Mouse (Mus musculus) limb, embryonic 15.5 days (tissue): Measurements from ENCODE around the gene Dock6. TPM values are rescaled to one million over a fixed set of nuclear protein-coding genes. Genes with fewer than 3 reads are reported as not detected.
A peak's percentile ranks its signal among the peaks of the same experiment; 100 is the strongest.

Source experiments
- ATAC-seq: fragments of 200-750 bp; cut with Nextera tagmentation; 2 replicates; pipeline ENCODE4 v1.8.0; 2017; ENCODE audit warnings: low read depth, moderate TSS enrichment; ENCODE audit not compliant: insufficient number of reproducible peaks, low FRiP score, low TSS enrichment
- H3K27ac ChIP-seq: fragments of 300-500 bp; sonication (generic); 2 replicates; pipeline ENCODE4 v1.5.1; 2015; ENCODE audit warnings: moderate library complexity, mild to moderate bottlenecking, inconsistent platforms
- H3K27me3 ChIP-seq: fragments of 300-500 bp; sonication (generic); 2 replicates; pipeline ENCODE4 v1.6.1; 2015; ENCODE audit warnings: inconsistent platforms
- H3K36me3 ChIP-seq: fragments of 300-500 bp; sonication (generic); 2 replicates; pipeline ENCODE4 v1.6.1; 2015; ENCODE audit warnings: inconsistent platforms
- H3K4me1 ChIP-seq: fragments of 300-500 bp; sonication (generic); 2 replicates; pipeline ENCODE4 v1.6.1; 2015; ENCODE audit warnings: inconsistent platforms
- H3K4me2 ChIP-seq: fragments of 300-500 bp; sonication (generic); 2 replicates; pipeline ENCODE4 v1.6.1; 2015; ENCODE audit warnings: mild to moderate bottlenecking, inconsistent platforms
- H3K4me3 ChIP-seq: fragments of 300-500 bp; sonication (generic); 2 replicates; pipeline ENCODE4 v1.5.1; 2015; ENCODE audit warnings: mild to moderate bottlenecking, inconsistent platforms
- H3K9ac ChIP-seq: fragments of 300-500 bp; sonication (generic); 2 replicates; pipeline ENCODE4 v1.6.1; 2015; ENCODE audit warnings: inconsistent platforms
- H3K9me3 ChIP-seq: fragments of 300-500 bp; sonication (generic); 2 replicates; pipeline ENCODE4 v1.6.1; 2016; ENCODE audit warnings: inconsistent platforms
- WGBS: fragments of 180-500 bp; shearing (Covaris S2); methylation state at CpG from one replicate; pipeline ENCODE4 v1.1.7; 2015; 5-methylcytosine and 5-hydroxymethylcytosine counted together
- microRNA-seq: library from miRNA; unstranded; fragments of <30 nt; microRNA quantifications from one replicate; pipeline ENCODE4, GENCODE M21; 2016
- polyA plus RNA-seq: library from polyadenylated mRNA; unstranded; fragments of >200 nt; fragmentation: Nextera tagmentation; extraction: Ambion mirVana; gene quantifications from 2 replicates; pipeline ENCODE4 v1.2.1, GENCODE M21; 2015

Gene Dock6
- polyA plus RNA-seq, 1 experiment from 2014 or later: 38.1 TPM

GRCm38 (mm10) chr9:21754003-21754402, 98.4 kb downstream of the Dock6 start:
- H3K27ac ChIP-seq: peak overlapping the region; percentile 61; the same call in 1 of the 2 replicates
- 53% methylated on average over 2 of the region's 2 CpGs for WGBS

GRCm38 (mm10) chr9:21752252-21752792, 100.1 kb downstream of the Dock6 start:
- no peak overlapping the region for H3K4me3 ChIP-seq
- no peak overlapping the region for H3K9ac ChIP-seq
- H3K4me1 ChIP-seq: peaks cover 36% of the 10 kb centered on the region
- peaks cover 45% of the 10 kb centered on the region for H3K36me3 ChIP-seq
- H3K27ac ChIP-seq: peak overlapping the region; percentile 52
- no peaks in the 10 kb centered on the region for H3K9me3 ChIP-seq
- no peak for ATAC-seq
- H3K4me2 ChIP-seq: no peak overlapping the region
- H3K27me3 ChIP-seq: no peaks in the 10 kb centered on the region
- 45% methylated on average over 10 of the region's 10 CpGs for WGBS

More at GRCm38 (mm10) chr9:21754003-21754402, 98.4 kb downstream of the Dock6 start:
- Histone ChIP-seq H3K4me3 (no peak overlapping the region), H3K4me2 (no peak overlapping the region), H3K9ac (no peak overlapping the region), H3K27me3 (no peaks in the 10 kb centered on the region), H3K4me1 (peaks cover 40% of the 10 kb centered on the region), H3K36me3 (peaks cover 31% of the 10 kb centered on the region), H3K9me3 (no peaks in the 10 kb centered on the region)
- ATAC-seq: no peak

- Histone ChIP-seq H3K36me3 (peaks cover 46% of the 10 kb centered on the region), H3K4me3 (no peak overlapping the region), H3K4me1 (peaks cover 36% of the 10 kb centered on the region), H3K9ac (no peak overlapping the region), H3K27me3 (no peaks in the 10 kb centered on the region), H3K4me2 (no peak overlapping the region), H3K9me3 (no peaks in the 10 kb centered on the region), H3K27ac (no peak overlapping the region)
- WGBS: 67% methylated on average over 6 of the region's 6 CpGs
- ATAC-seq: no peak
Measured at GRCm38 (mm10) chr9:21751347-21751746, 101.1 kb downstream of the Dock6 start.

GRCm38 (mm10) chr9:21750370-21750769, 102.1 kb downstream of the Dock6 start:
- Histone ChIP-seq H3K9me3 (no peaks in the 10 kb centered on the region), H3K4me1 (peaks cover 36% of the 10 kb centered on the region), H3K36me3 (peaks cover 49% of the 10 kb centered on the region), H3K27me3 (no peaks in the 10 kb centered on the region), H3K9ac (no peak overlapping the region), H3K27ac (peak overlapping the region; percentile 51), H3K4me3 (no peak overlapping the region), H3K4me2 (no peak overlapping the region)
- no peak for ATAC-seq
- 85% methylated on average over 3 of the region's 3 CpGs for WGBS

Small RNAs within 50 kb of the gene (microRNA-seq; reads per million reads assigned to microRNA genes)
- gene Mir7083: 3.5 reads per million, percentile 10 among the genes with 10 or more reads in this experiment

Other genes starting within 250 kb of the Dock6 start
- gene Smarca4, start 236.5 kb downstream of the Dock6 start, polyA plus RNA-seq: 65.4 and 68.7 TPM in 2 replicates
- 41.4 and 42.8 TPM in 2 replicates for gene Ldlr, start 129.2 kb downstream of the Dock6 start, polyA plus RNA-seq
- 84.3 and 89.8 TPM in 2 replicates for gene Spc24, start 92.3 kb downstream of the Dock6 start, polyA plus RNA-seq
- 20.9 and 22.7 TPM in 2 replicates for gene Kank2, start 53.9 kb downstream of the Dock6 start, polyA plus RNA-seq
- 0.64 and 0.70 TPM in 2 replicates for gene Angptl8, start 17.1 kb downstream of the Dock6 start, polyA plus RNA-seq
- 57.3 and 57.7 TPM in 2 replicates for gene Rab3d, start 65.6 kb upstream of the Dock6 start, polyA plus RNA-seq
- 3.2 and 4.1 TPM in 2 replicates for gene Ccdc159, start 74.8 kb upstream of the Dock6 start, polyA plus RNA-seq
- gene Tmem205, start 74.9 kb upstream of the Dock6 start, polyA plus RNA-seq: 53.4 and 56.0 TPM in 2 replicates
- 8.4 and 8.7 TPM in 2 replicates for gene Plppr2, start 84.4 kb upstream of the Dock6 start, polyA plus RNA-seq
- gene Swsap1, start 103.1 kb upstream of the Dock6 start, polyA plus RNA-seq: 7.0 and 9.2 TPM in 2 replicates
- 6.0 and 6.4 TPM in 2 replicates for gene Epor, start 110.9 kb upstream of the Dock6 start, polyA plus RNA-seq
- 0.70 and 0.87 TPM in 2 replicates for gene Rgl3, start 136.8 kb upstream of the Dock6 start, polyA plus RNA-seq
- 0.58 and 0.65 TPM in 2 replicates for gene Ccdc151, start 150.0 kb upstream of the Dock6 start, polyA plus RNA-seq
- gene Prkcsh, start 150.2 kb upstream of the Dock6 start, polyA plus RNA-seq: 111 and 117 TPM in 2 replicates
- 0.05 and 0.10 TPM in 2 replicates for gene Elavl3, start 199.4 kb upstream of the Dock6 start, polyA plus RNA-seq
- not detected in 2 replicates for gene Gm49318, start 218.6 kb upstream of the Dock6 start, polyA plus RNA-seq
- 9.6 and 10.9 TPM in 2 replicates for gene Zfp653, start 218.7 kb upstream of the Dock6 start, polyA plus RNA-seq
- 38.4 and 39.6 TPM in 2 replicates for gene Ecsit, start 232.8 kb upstream of the Dock6 start, polyA plus RNA-seq
- gene Cnn1, start 246.6 kb upstream of the Dock6 start, polyA plus RNA-seq: 3.1 and 4.2 TPM in 2 replicates